Mouse (Mus musculus): Measurements from ENCODE around the gene Jmjd7.

GRCm38 (mm10) chr2:120017599-120017998 lies 9.7 kb upstream of the Jmjd7 start:
- no peak for TF ChIP-seq CTCF (IDR thresholded peaks at IDR 0.05; ENCODE audit: low read depth, low read length)
- TF ChIP-seq GATA1 (IDR thresholded peaks at IDR 0.05; ENCODE audit: borderline replicate concordance, low read length) = no peak
- no peak for TF ChIP-seq TAL1 (conservative IDR thresholded peaks at IDR 0.05; ENCODE audit: low read depth, low read length)
- TF ChIP-seq POLR2AphosphoS5 (IDR thresholded peaks at IDR 0.05; ENCODE audit: insufficient replicate concordance, low read depth, low read length) = no peak
- TF ChIP-seq GATA2 (IDR thresholded peaks at IDR 0.05; ENCODE audit: borderline replicate concordance, low read depth, low read length) = no peak
